ENCODE assay signal across 8 mouse cellular contexts in the genomic region with DNA sequence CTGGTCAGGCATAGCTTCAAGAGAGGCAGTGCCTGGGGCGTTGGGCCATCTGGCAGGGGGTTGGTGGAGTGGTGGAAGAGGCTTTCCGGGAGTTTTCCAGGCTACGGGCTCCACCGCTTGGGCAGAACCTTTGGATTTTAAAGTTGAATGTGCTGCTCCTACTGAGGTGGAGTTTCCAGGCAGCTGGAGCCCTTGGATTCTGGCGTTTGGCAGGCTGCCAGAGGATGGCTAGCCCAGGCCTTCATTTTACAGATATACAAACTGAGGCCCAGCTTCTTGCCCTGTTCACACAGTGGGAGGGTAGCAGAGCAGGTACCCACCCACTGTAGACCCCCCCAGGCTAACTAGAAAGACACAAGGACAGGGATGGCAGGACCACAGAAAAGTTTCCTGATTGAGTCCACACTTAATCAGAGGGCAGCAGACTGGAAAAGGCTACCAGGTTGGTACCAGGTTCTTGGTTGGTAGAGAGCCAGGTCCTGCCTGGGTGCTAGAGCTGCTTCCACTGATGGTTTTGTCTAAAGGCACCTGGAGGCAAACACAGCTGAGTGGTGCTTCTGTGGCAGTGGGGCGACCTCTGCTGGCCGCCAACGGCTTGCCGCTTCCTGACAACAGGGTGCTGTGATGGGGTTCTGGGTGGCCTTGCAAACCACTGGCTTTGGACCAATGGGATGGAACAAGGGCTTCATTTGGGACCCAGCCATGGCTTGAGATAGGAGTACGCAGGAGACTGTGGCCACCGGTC.
DNase-seq lines count a peak whose midpoint lies in the region; ATAC-seq and TF ChIP-seq lines count a peak whose summit lies in the region.

No protein-coding gene starts in this region.

- peaks cover 28% of the 10 kb centered on the region for H3K4me1 ChIP-seq in E14TG2a.4 (replicated peaks; ENCODE audit: low read depth, low read length)
- peaks cover 12% of the 10 kb centered on the region; the same call in 1 of the 2 replicates for H3K4me1 ChIP-seq in forebrain, embryonic 14.5 days (ENCODE audit: control insufficient read depth, insufficient read depth, low read length)
- H3K4me1 ChIP-seq in liver, embryonic 15.5 days (replicated peaks), result peaks cover 44% of the 10 kb centered on the region
- peaks cover 38% of the 10 kb centered on the region for H3K4me1 ChIP-seq in neural tube, embryonic 12.5 days
- H3K4me1 ChIP-seq in stomach, postnatal 0 days (replicated peaks; ENCODE audit: control insufficient read depth, insufficient read depth), result peaks cover 6% of the 10 kb centered on the region; the same call in 1 of the 2 replicates

- ATAC-seq in cerebellum, adult (ENCODE audit: insufficient number of reproducible peaks, low FRiP score, low TSS enrichment), result peak; percentile 83
- ATAC-seq in forebrain, embryonic 14.5 days, result peak; percentile 83
- peak; percentile 41; the same call in 1 of the 2 replicates for ATAC-seq in liver, embryonic 15.5 days (ENCODE audit: insufficient read depth)
- peak; percentile 61; the same call in 1 of the 2 replicates for ATAC-seq in neural tube, embryonic 12.5 days (ENCODE audit: low FRiP score, low read depth)
- peak; percentile 80 for ATAC-seq in stomach, postnatal 0 days (ENCODE audit: low FRiP score, low TSS enrichment)

- WGBS in forebrain, embryonic 14.5 days, result 20% methylated on average over 11 of the region's 11 CpGs
- WGBS in liver, embryonic 15.5 days (ENCODE audit: insufficient replicate concordance), result 38% methylated on average over 11 of the region's 11 CpGs
- 34% methylated on average over 11 of the region's 11 CpGs for WGBS in neural tube, embryonic 12.5 days
- 26% methylated on average over 11 of the region's 11 CpGs for WGBS in stomach, postnatal 0 days

- no peak overlapping the region for H3K9ac ChIP-seq in forebrain, embryonic 14.5 days (ENCODE audit: low read length)
- no peak overlapping the region for H3K9ac ChIP-seq in liver, embryonic 15.5 days
- H3K9ac ChIP-seq in neural tube, embryonic 12.5 days, result 0 out of 2 replicates have a peak overlapping the region, but pooled peaks have one; percentile 17
- H3K9ac ChIP-seq in stomach, postnatal 0 days (ENCODE audit: low read length), result no peak overlapping the region

- peak; percentile 89 for DNase-seq in forebrain, embryonic 14.5 days (ENCODE audit: low spot score)
- peak; percentile 90 to 92 for DNase-seq in heart, postnatal 10 days
- peak; percentile 91 to 92 for DNase-seq in kidney, postnatal 4 days
- DNase-seq in stomach, postnatal 0 days (ENCODE audit: low spot score), result peak; percentile 85

- no peak overlapping the region for H3K4me3 ChIP-seq in E14TG2a.4 (replicated peaks; ENCODE audit: low read length)
- no peak overlapping the region for H3K4me3 ChIP-seq in forebrain, embryonic 14.5 days (ENCODE audit: low read depth, low read length)
- H3K4me3 ChIP-seq in liver, embryonic 15.5 days (replicated peaks), result no peak overlapping the region
- H3K4me3 ChIP-seq in neural tube, embryonic 12.5 days, result no peak overlapping the region
- H3K4me3 ChIP-seq in stomach, postnatal 0 days (ENCODE audit: low read depth, low read length), result no peak overlapping the region

- no peak for TF ChIP-seq EP300 in stomach, postnatal 0 days (optimal IDR thresholded peaks at IDR 0.05)

- H3K9me3 ChIP-seq in E14TG2a.4 (ENCODE audit: low read length), result no peaks in the 10 kb centered on the region
- no peaks in the 10 kb centered on the region for H3K9me3 ChIP-seq in forebrain, embryonic 14.5 days (replicated peaks; ENCODE audit: control insufficient read depth, low read length)
- no peaks in the 10 kb centered on the region for H3K9me3 ChIP-seq in liver, embryonic 15.5 days (replicated peaks)
- no peaks in the 10 kb centered on the region for H3K9me3 ChIP-seq in neural tube, embryonic 12.5 days
- no peaks in the 10 kb centered on the region for H3K9me3 ChIP-seq in stomach, postnatal 0 days (ENCODE audit: control insufficient read depth, low read length)

- H3K36me3 ChIP-seq in E14TG2a.4 (ENCODE audit: insufficient read depth, low read length), result no peaks in the 10 kb centered on the region
- H3K36me3 ChIP-seq in forebrain, embryonic 14.5 days (ENCODE audit: control insufficient read depth, insufficient read depth, low read length), result peaks cover 16% of the 10 kb centered on the region; the same call in 1 of the 2 replicates
- peaks cover 5% of the 10 kb centered on the region; the same call in 1 of the 2 replicates for H3K36me3 ChIP-seq in liver, embryonic 15.5 days (replicated peaks)
- H3K36me3 ChIP-seq in neural tube, embryonic 12.5 days, result peaks cover 8% of the 10 kb centered on the region
- 0 out of 2 replicates have a peak, but pooled peaks cover 2% of the 10 kb centered on the region for H3K36me3 ChIP-seq in stomach, postnatal 0 days (ENCODE audit: control insufficient read depth, insufficient read depth, low read length)

- peak overlapping the region; percentile 67 for H3K27ac ChIP-seq in forebrain, embryonic 14.5 days (ENCODE audit: low read depth, low read length)
- no peak overlapping the region for H3K27ac ChIP-seq in liver, embryonic 15.5 days (replicated peaks)
- 0 out of 2 replicates have a peak overlapping the region, but pooled peaks have one; percentile 53 for H3K27ac ChIP-seq in neural tube, embryonic 12.5 days
- H3K27ac ChIP-seq in stomach, postnatal 0 days (replicated peaks), result peak overlapping the region; percentile 24; the same call in 1 of the 2 replicates

- peak; percentile 85 for TF ChIP-seq CTCF in E14TG2a.4 (conservative IDR thresholded peaks at IDR 0.05; ENCODE audit: low read length)
- TF ChIP-seq CTCF in stomach, postnatal 0 days (IDR thresholded peaks at IDR 0.05; ENCODE audit: low read depth), result peak; percentile 96

- intact Hi-C loops in heart, postnatal 10 days (cut with DNase I), result loop anchor here (2.0 to 10.0 kb wide), 7 partner anchors 49 to 1065 kb away; a partner anchor contains a TSS

- peaks cover 3% of the 10 kb centered on the region; the same call in 1 of the 2 replicates for H3K27me3 ChIP-seq in E14TG2a.4 (ENCODE audit: insufficient read depth, low read length)
- H3K27me3 ChIP-seq in forebrain, embryonic 14.5 days (replicated peaks; ENCODE audit: control insufficient read depth, insufficient read depth, low read length), result no peaks in the 10 kb centered on the region
- no peaks in the 10 kb centered on the region for H3K27me3 ChIP-seq in liver, embryonic 15.5 days
- H3K27me3 ChIP-seq in neural tube, embryonic 12.5 days (replicated peaks), result no peaks in the 10 kb centered on the region
- no peaks in the 10 kb centered on the region for H3K27me3 ChIP-seq in stomach, postnatal 0 days (ENCODE audit: control insufficient read depth, insufficient read depth, low read length)

- no peak overlapping the region for H3K4me2 ChIP-seq in forebrain, embryonic 14.5 days (ENCODE audit: low read length)
- no peak overlapping the region for H3K4me2 ChIP-seq in liver, embryonic 15.5 days
- H3K4me2 ChIP-seq in neural tube, embryonic 12.5 days (replicated peaks), result peak overlapping the region; percentile 7; the same call in 1 of the 2 replicates
- H3K4me2 ChIP-seq in stomach, postnatal 0 days (replicated peaks; ENCODE audit: low read depth), result no peak overlapping the region
